Mouse (Mus musculus): ENCODE results near the gene Phc3. TPM values are rescaled to one million over a fixed set of nuclear protein-coding genes. Genes with fewer than 3 reads are reported as not detected.

Gene Phc3
- polyA plus RNA-seq, 1 experiment from 2014 or later, result 7.4 TPM

GRCm38 (mm10) chr3:30917160-30917559, 52.1 kb downstream of the Phc3 start:
- H3K36me3 ChIP-seq, result peaks cover 45% of the 10 kb centered on the region
- H3K4me3 ChIP-seq, result no peak overlapping the region
- H3K4me2 ChIP-seq (replicated peaks), result no peak overlapping the region
- no peak for ATAC-seq (replicated peaks)
- H3K27me3 ChIP-seq, result no peaks in the 10 kb centered on the region
- WGBS, result 90% methylated on average over 4 of the region's 4 CpGs
- H3K27ac ChIP-seq (replicated peaks), result no peak overlapping the region
- H3K9ac ChIP-seq (replicated peaks), result no peak overlapping the region
- no peaks in the 10 kb centered on the region for H3K9me3 ChIP-seq
- H3K4me1 ChIP-seq, result no peaks in the 10 kb centered on the region

GRCm38 (mm10) chr3:30904658-30905057, 64.6 kb downstream of the Phc3 start:
- H3K4me3 ChIP-seq, result no peak overlapping the region
- H3K4me2 ChIP-seq (replicated peaks), result no peak overlapping the region
- no peaks in the 10 kb centered on the region for H3K27me3 ChIP-seq
- H3K36me3 ChIP-seq, result peaks cover 48% of the 10 kb centered on the region
- no peak for ATAC-seq (replicated peaks)
- H3K9ac ChIP-seq (replicated peaks), result no peak overlapping the region
- 87% methylated on average over 1 of the region's 1 CpGs for WGBS
- no peaks in the 10 kb centered on the region for H3K9me3 ChIP-seq
- no peaks in the 10 kb centered on the region for H3K4me1 ChIP-seq
- no peak overlapping the region for H3K27ac ChIP-seq (replicated peaks)

GRCm38 (mm10) chr3:30899407-30899806, 69.8 kb downstream of the Phc3 start:
- peaks cover 30% of the 10 kb centered on the region for H3K36me3 ChIP-seq
- ATAC-seq (replicated peaks), result no peak
- H3K4me3 ChIP-seq, result no peak overlapping the region
- no peaks in the 10 kb centered on the region for H3K27me3 ChIP-seq
- H3K9me3 ChIP-seq, result no peaks in the 10 kb centered on the region
- H3K27ac ChIP-seq (replicated peaks), result no peak overlapping the region
- no peak overlapping the region for H3K9ac ChIP-seq (replicated peaks)
- H3K4me2 ChIP-seq (replicated peaks), result no peak overlapping the region
- H3K4me1 ChIP-seq, result no peaks in the 10 kb centered on the region
- 95% methylated on average over 8 of the region's 8 CpGs for WGBS

GRCm38 (mm10) chr3:30896721-30897120, 72.5 kb downstream of the Phc3 start:
- Histone ChIP-seq H3K27me3 (no peaks in the 10 kb centered on the region), H3K4me1 (no peaks in the 10 kb centered on the region), H3K36me3 (peaks cover 24% of the 10 kb centered on the region), H3K27ac (replicated peaks) (no peak overlapping the region), H3K9me3 (no peaks in the 10 kb centered on the region), H3K4me2 (replicated peaks) (no peak overlapping the region), H3K4me3 (no peak overlapping the region), H3K9ac (replicated peaks) (no peak overlapping the region)
- no peak for ATAC-seq (replicated peaks)
- WGBS, result 64% methylated on average over 5 of the region's 5 CpGs

- 6% methylated on average over 1 of the region's 1 CpGs for WGBS
- no peaks in the 10 kb centered on the region for H3K4me1 ChIP-seq
- ATAC-seq (replicated peaks), result no peak
- no peak overlapping the region for H3K27ac ChIP-seq (replicated peaks)
- 0 out of 2 replicates have a peak, but pooled peaks cover 4% of the 10 kb centered on the region for H3K36me3 ChIP-seq
- no peaks in the 10 kb centered on the region for H3K27me3 ChIP-seq
- H3K9ac ChIP-seq (replicated peaks), result no peak overlapping the region
- no peak overlapping the region for H3K4me2 ChIP-seq (replicated peaks)
- no peak overlapping the region for H3K4me3 ChIP-seq
- no peaks in the 10 kb centered on the region for H3K9me3 ChIP-seq
Measured at GRCm38 (mm10) chr3:30889014-30889413, 80.2 kb downstream of the Phc3 start.

GRCm38 (mm10) chr3:30887449-30887848, 81.8 kb downstream of the Phc3 start:
- no peak overlapping the region for H3K27ac ChIP-seq (replicated peaks)
- H3K36me3 ChIP-seq, result 0 out of 2 replicates have a peak, but pooled peaks cover 2% of the 10 kb centered on the region
- H3K9ac ChIP-seq (replicated peaks), result no peak overlapping the region
- H3K27me3 ChIP-seq, result no peaks in the 10 kb centered on the region
- no peaks in the 10 kb centered on the region for H3K9me3 ChIP-seq
- WGBS, result 89% methylated on average over 3 of the region's 3 CpGs
- no peak overlapping the region for H3K4me2 ChIP-seq (replicated peaks)
- no peak overlapping the region for H3K4me3 ChIP-seq
- no peaks in the 10 kb centered on the region for H3K4me1 ChIP-seq
- ATAC-seq (replicated peaks), result no peak

- Histone ChIP-seq H3K9me3 (no peaks in the 10 kb centered on the region), H3K9ac (replicated peaks) (no peak overlapping the region), H3K27me3 (no peaks in the 10 kb centered on the region), H3K36me3 (no peaks in the 10 kb centered on the region), H3K4me1 (no peaks in the 10 kb centered on the region), H3K27ac (replicated peaks) (no peak overlapping the region), H3K4me2 (replicated peaks) (no peak overlapping the region), H3K4me3 (no peak overlapping the region)
- ATAC-seq (replicated peaks), result no peak
- 93% methylated on average over 6 of the region's 6 CpGs for WGBS
Measured at GRCm38 (mm10) chr3:30876709-30877108, 92.5 kb downstream of the Phc3 start.

- H3K4me2 ChIP-seq (replicated peaks), result no peak overlapping the region
- no peaks in the 10 kb centered on the region for H3K36me3 ChIP-seq
- H3K4me1 ChIP-seq, result no peaks in the 10 kb centered on the region
- no peaks in the 10 kb centered on the region for H3K9me3 ChIP-seq
- H3K4me3 ChIP-seq, result no peak overlapping the region
- no peak overlapping the region for H3K9ac ChIP-seq (replicated peaks)
- WGBS, result 84% methylated on average over 1 of the region's 1 CpGs
- no peak overlapping the region for H3K27ac ChIP-seq (replicated peaks)
- no peaks in the 10 kb centered on the region for H3K27me3 ChIP-seq
- no peak for ATAC-seq (replicated peaks)
Measured at GRCm38 (mm10) chr3:30869995-30870394, 99.2 kb downstream of the Phc3 start.

- ATAC-seq (replicated peaks), result no peak
Measured at GRCm38 (mm10) chr3:30868625-30869024, 100.6 kb downstream of the Phc3 start.

GRCm38 (mm10) chr3:30868176-30868575, 101.0 kb downstream of the Phc3 start:
- no peak overlapping the region for H3K9ac ChIP-seq (replicated peaks)
- no peaks in the 10 kb centered on the region for H3K36me3 ChIP-seq
- no peak overlapping the region for H3K4me2 ChIP-seq (replicated peaks)
- H3K4me1 ChIP-seq, result no peaks in the 10 kb centered on the region
- no peak for ATAC-seq (replicated peaks)
- H3K4me3 ChIP-seq, result no peak overlapping the region
- H3K27me3 ChIP-seq, result no peaks in the 10 kb centered on the region
- H3K9me3 ChIP-seq, result no peaks in the 10 kb centered on the region
- WGBS, result 87% methylated on average over 5 of the region's 5 CpGs
- no peak overlapping the region for H3K27ac ChIP-seq (replicated peaks)

More at GRCm38 (mm10) chr3:30868625-30869024, 100.6 kb downstream of the Phc3 start:
- no peak overlapping the region for H3K27ac ChIP-seq (replicated peaks)
- no peaks in the 10 kb centered on the region for H3K4me1 ChIP-seq
- H3K9ac ChIP-seq (replicated peaks), result no peak overlapping the region
- no peak overlapping the region for H3K4me3 ChIP-seq
- no peaks in the 10 kb centered on the region for H3K9me3 ChIP-seq
- 71% methylated on average over 5 of the region's 5 CpGs for WGBS
- H3K36me3 ChIP-seq, result no peaks in the 10 kb centered on the region
- no peak overlapping the region for H3K4me2 ChIP-seq (replicated peaks)
- H3K27me3 ChIP-seq, result no peaks in the 10 kb centered on the region

- Histone ChIP-seq H3K4me1 (no peaks in the 10 kb centered on the region), H3K9ac (replicated peaks) (no peak overlapping the region), H3K4me3 (no peak overlapping the region), H3K27me3 (no peaks in the 10 kb centered on the region), H3K36me3 (no peaks in the 10 kb centered on the region), H3K27ac (replicated peaks) (no peak overlapping the region), H3K9me3 (no peaks in the 10 kb centered on the region), H3K4me2 (replicated peaks) (no peak overlapping the region)
- WGBS, result 92% methylated on average over 1 of the region's 1 CpGs
- ATAC-seq (replicated peaks), result no peak
Measured at GRCm38 (mm10) chr3:30864640-30865039, 104.6 kb downstream of the Phc3 start.

- Histone ChIP-seq H3K36me3 (no peaks in the 10 kb centered on the region), H3K4me3 (no peak overlapping the region), H3K27ac (replicated peaks) (no peak overlapping the region), H3K4me1 (no peaks in the 10 kb centered on the region), H3K9me3 (no peaks in the 10 kb centered on the region), H3K27me3 (no peaks in the 10 kb centered on the region), H3K4me2 (replicated peaks) (no peak overlapping the region), H3K9ac (replicated peaks) (no peak overlapping the region)
- WGBS, result 70% methylated on average over 5 of the region's 5 CpGs
- no peak for ATAC-seq (replicated peaks)
Measured at GRCm38 (mm10) chr3:30863712-30864435, 105.3 kb downstream of the Phc3 start.

- no peak for ATAC-seq (replicated peaks)
- H3K4me1 ChIP-seq, result peaks cover 6% of the 10 kb centered on the region; the same call in 1 of the 2 replicates
- H3K4me2 ChIP-seq (replicated peaks), result no peak overlapping the region
- 85% methylated on average over 4 of the region's 4 CpGs for WGBS
- H3K4me3 ChIP-seq, result no peak overlapping the region
- H3K27ac ChIP-seq (replicated peaks), result no peak overlapping the region
- H3K9me3 ChIP-seq, result no peaks in the 10 kb centered on the region
- H3K27me3 ChIP-seq, result peaks cover 4% of the 10 kb centered on the region; the same call in 1 of the 2 replicates
- H3K36me3 ChIP-seq, result no peaks in the 10 kb centered on the region
- H3K9ac ChIP-seq (replicated peaks), result no peak overlapping the region
Measured at GRCm38 (mm10) chr3:30860705-30861104, 108.5 kb downstream of the Phc3 start.

All from forebrain, embryonic 15.5 days (tissue).